Mouse (Mus musculus): ENCODE measurements at regions not wholly inside any gene's neighbourhood (a gene's known extent, or its start where the extent isn't known, plus 50 kb on each side); places are given as distances from the start of the nearest gene placed in this dataset.

DNA sequence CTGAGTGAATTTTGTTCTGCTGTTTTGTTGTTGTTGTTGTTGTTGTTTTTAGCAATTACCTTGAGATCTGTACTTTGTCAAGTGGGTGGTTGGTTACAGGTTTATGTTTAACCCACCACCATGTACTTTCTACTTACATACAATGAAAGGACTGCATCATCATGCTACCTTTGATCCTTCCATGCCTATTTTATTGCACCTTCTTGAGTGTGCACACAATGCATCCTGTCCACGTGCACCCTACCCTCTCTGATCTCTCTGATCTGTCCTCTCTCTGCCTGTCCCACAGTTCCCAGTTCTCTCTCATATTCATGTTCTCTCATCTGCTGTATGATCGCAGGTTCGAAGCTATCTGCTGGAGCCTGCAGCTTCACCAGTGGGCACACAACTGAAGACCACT, 59.9 kb upstream of the Gas1 start:
- DNase-seq (ENCODE audit: low read depth): no peak

DNA sequence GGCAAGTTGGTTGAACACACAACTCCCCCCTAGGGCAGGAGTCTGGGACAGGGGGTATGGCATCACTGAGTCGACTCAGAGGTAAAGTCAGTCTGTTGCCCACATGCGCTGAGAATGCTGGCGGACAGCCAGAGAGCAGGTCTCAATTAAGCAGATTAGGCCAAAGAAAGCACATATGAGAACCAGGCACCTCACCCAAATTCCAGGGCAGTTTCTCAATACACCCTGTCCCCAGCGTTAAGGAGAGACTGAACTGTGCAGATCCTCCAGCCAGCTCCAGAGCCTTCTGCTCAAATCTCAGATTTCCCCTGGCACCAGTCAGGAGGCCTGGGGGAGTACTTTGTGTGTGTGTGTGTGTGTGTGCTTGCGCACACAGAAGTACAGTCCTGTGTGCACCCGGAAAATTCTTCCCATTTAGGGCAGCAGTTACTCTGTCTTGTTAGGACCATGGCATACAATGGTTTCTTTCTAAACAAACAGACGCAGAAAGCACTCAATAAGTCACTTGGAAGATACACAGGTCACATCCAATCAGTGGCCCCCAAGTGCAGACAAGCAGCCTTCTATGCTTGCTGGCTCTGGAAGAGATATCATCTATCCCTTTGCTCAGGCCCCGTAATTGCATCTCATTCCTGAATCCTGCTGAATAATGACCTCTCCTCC, 65.4 kb upstream of the Gas1 start:
- DNase-seq (ENCODE audit: low read depth): peak; percentile 73

DNA sequence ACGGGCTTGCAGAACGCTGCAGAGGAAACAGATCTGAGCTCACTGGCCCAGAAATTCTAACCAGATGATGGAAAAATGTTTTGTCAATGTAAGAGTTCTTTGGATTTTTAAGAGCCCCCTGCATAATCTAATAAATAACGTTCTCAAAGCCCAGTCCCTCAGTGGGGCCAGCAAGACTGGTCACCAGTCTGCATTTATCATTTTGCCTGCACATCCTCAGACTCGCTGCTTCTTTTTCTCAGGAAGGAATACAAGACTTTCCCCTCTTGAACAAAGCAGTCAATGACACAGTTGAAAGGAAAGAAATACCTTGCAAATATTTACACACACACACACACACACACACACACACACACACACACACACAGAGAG, 65.9 kb upstream of the Gas1 start:
- DNase-seq (ENCODE audit: low read depth): no peak

DNA sequence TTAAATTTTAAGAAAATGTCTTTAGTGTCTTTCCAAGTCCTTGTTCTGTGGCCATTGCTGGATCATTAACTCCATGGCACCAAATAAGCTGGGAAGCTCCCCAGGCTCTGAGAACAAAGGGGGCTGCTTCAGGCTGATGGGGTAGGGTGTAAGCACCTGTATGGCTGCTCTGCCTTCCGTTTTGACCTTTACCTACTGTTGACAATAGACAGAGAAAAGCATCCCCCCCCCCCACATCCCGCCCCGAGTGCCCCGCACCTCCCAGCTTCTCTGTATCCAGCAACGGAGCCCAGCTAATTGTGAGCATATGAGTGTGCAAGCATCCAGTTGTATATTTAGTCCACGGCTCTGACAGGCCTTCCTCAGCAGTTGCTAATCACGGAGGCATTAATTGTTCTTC, 78.0 kb upstream of the Gas1 start:
- DNase-seq (ENCODE audit: low read depth): no peak

DNA sequence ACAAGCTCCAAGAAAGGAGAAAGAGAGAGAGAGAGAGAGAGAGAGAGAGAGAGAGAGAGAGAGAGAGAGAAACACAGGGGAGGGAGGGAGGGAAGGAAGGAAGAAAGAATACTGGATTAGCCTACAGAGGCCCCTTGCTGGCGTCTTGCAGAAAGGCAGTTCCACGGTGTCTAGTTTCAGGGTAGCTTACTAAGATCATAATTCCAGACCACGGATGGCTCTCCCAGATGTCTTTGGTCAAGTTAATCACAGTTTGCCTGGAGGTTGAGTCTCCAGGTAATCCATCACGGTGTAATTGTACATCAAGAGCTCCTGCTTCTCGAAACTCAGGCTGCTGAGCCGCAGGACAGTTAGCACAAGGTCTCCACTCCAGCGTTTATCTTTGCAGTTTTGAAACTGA, 78.5 kb upstream of the Gas1 start:
- no peak for DNase-seq (ENCODE audit: low read depth)

DNA sequence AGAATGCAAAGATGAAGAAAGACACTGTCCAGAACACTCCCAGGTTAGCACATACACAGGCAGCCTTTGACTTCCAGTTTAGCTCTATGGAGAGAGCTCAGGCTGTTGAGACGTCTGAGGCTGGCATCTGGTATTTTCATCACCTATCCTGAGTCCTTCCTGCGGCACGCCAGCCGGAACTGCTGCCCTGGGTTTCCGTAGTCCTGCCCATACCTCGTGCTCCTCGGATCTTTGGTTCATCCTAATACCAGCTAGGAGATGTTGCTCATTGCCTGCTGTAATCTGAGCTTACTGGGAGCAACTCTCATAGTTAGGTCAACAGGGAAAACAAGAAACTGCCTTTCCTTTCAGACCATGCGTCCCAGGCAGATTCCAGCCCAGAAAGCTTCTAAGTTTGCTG, 79.8 kb upstream of the Gas1 start:
- peak; percentile 12 for DNase-seq (ENCODE audit: low read depth)

DNA sequence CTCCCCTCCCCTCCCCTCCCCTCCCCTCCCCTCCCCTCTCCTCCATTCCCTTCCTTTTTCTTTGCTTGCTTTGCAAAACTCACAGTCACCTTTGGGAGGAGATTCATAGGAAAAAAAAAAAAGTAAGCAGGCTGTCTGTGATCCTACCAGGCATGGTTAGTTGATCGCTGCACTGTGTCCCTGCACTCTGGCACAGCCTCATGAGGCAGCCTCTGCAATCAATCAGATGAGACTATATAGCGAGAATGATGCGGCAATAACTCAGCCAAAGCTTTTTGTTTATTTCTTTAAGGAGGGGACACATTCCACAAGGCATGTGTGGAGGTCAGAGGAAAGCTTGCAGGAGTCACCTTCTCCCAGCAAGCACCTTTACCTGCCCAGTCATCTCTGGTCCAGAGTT, 80.7 kb upstream of the Gas1 start:
- DNase-seq (ENCODE audit: low read depth): no peak

DNA sequence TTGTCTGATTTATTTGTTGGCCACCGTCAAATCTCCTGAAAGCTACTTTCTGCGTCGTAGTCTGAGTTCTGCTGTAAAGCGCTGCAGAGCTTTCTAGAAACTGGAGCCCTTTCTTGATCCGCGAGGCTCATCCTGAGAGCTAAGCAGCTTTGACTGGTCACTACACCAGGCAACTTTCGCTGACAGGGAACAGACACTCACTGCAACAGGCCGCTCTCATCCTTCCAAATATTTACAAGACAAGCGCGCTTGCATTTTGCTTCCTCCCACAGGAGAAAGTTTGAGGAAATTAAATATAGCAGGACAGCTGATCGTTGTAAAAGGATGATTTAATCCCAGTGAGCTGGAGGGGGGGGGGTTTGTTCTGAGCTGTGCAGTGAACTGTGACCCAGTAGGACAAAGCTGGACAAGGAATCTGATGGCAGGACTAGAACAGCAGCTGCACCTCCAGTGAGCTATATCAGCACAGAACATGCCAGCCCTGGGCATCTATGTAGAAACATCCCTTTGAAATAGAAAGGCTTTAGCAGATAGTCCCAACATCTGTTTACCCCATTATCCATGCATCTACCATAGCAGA, 85.4 kb upstream of the Gas1 start:
- DNase-seq (ENCODE audit: low read depth): no peak

DNA sequence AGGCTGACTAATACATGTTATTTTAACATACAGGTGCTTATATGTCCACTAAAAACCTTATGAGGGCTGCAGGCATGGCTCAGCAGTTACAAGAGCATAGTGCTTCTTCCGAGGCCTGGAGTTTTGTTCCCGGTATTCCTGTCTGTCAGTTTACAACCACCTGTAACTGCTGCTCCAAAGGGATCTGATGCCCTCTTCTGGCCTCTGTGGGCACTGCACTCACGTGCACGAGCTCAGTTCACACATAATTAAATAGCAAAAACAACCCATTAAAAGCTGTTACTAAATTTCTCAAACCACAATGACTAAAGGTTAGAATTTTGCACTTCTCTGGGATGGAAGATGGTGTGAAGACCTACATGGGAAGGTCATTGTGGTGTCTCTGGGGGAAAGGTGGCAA, 87.3 kb upstream of the Gas1 start:
- DNase-seq (ENCODE audit: low read depth): no peak

DNA sequence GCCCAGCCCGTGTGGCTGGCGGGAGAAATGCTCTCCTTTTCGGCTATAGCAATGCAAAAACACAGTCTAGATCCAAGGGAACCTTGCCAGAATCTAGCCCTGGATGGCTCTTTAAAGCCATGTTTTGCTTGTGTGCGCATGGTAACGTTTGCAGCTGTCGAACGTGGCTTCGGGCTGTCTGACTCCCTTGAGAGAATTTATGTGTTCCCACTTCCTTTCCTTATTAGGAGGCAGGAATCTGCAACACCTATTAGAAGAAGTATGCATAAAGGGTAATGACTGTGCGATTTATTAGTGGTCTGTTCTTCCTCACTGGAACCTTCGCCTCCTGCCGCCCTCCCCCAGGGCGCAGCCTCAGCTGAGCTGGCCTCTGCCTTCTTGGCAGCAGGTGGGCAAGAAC, 90.4 kb upstream of the Gas1 start:
- DNase-seq (ENCODE audit: low read depth): peak; percentile 20

DNA sequence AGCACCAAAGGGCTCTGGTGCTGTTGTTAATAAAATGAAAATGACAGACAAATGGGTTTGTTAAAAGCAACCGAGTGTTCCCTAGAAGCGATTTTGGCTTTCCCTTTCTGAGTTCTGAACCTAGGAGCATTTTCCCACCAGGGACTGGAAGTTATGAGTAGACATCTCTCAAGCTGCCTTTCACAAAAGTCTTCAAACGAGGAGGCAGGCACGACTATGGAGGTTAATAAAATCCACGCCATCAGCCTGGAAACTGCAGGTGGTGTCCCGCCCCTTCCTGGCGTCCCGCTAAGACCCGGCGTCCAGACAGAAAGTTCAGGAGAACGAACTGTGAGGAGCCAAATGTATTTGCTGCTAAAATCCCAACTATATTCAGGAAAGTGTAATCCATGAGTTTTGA, 91.1 kb upstream of the Gas1 start:
- no peak for DNase-seq (ENCODE audit: low read depth)

DNA sequence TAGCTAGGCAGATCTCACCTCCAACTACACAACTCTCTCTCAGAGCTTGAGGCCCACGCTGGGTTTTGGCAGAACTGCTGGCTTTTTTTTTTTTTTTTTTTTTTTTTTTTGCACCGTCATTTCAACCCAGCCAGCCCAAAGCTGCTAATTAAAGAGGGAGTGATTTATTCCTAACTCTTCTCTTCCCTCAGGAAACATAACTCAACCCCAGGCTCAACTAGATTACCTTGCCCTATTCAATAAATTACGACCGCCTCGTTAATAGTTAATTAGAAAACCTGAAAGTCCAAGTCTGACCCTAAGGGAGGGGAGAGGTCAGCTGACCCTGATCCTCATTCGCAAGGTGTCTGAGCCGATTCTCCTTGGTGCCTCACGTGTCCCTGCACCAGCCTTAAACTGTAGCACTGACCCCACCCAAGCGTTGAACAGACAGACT, 92.3 kb upstream of the Gas1 start:
- DNase-seq (ENCODE audit: low read depth): no peak

DNA sequence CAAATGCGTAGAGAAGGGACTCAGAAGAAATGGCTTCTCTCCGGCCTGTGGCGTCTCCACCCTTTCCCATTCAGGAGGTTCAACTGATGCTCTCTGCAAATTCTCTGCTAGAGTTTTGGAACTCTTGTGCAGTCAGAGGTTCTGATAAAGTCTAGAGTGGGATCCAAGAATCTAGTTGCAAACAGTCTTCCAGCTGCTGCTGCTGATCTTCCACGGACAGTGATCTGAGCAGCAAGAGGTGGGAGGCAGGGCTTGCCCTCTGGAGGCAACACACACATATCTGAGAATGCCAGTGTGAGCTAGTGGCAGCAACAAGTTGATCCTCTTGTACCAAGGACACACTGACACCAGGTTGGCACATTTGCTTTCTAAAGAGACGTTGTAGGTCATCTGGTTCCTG, 93.4 kb upstream of the Gas1 start:
- DNase-seq (ENCODE audit: low read depth): no peak

DNA sequence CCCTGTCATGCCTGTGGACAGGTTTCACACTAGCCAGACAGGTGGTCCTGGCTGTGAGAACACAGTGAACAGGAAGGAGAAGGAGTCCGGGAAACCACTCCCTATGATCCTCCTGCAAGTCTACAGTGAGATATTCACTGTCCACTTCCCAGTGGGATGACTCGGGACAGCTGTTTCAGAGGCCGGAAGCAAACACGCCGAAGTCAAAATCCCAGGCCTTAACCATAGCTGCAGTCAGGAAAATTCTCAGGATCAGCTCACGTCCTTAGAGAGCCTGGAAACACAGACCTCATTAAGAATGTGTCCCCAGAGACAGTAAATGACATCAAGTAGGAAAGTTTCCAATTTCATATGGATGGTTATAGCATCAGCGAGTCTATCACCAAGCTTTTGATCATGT, 96.2 kb upstream of the Gas1 start:
- no peak for DNase-seq (ENCODE audit: low read depth)

DNA sequence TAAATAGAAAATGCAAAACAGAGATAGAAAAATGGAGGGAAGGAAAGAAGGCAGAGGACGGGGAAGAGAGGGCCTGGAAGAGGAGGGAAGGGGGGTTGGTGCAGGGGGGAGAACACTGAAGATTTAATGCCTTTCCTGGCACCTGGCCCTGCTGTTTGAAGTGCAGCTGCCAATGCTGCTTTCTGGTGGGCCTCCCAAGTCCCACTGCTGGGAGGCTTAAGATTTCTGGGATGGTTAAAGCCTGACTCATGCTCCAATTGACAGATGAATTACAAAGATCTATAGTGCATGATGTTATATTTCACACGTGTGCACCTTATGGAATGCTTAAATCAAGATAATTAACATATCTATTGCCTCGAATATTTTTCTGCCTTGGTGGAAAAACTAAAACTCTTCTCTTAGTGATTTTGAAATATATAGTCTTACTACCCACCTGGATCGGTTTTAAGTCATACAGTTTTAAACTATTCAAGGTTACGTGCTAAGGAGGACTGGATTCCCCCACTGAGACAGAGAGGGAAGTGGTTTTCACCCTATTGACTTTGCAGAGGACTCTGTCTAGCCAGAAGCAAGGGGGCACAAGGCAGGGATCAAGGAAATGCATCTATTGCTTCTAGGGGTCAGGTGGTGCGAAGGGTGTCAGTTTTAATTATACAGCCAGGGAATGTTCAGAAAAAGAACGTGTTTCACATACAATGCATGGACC, 105.5 kb upstream of the Gas1 start:
- DNase-seq (ENCODE audit: low read depth): no peak

DNA sequence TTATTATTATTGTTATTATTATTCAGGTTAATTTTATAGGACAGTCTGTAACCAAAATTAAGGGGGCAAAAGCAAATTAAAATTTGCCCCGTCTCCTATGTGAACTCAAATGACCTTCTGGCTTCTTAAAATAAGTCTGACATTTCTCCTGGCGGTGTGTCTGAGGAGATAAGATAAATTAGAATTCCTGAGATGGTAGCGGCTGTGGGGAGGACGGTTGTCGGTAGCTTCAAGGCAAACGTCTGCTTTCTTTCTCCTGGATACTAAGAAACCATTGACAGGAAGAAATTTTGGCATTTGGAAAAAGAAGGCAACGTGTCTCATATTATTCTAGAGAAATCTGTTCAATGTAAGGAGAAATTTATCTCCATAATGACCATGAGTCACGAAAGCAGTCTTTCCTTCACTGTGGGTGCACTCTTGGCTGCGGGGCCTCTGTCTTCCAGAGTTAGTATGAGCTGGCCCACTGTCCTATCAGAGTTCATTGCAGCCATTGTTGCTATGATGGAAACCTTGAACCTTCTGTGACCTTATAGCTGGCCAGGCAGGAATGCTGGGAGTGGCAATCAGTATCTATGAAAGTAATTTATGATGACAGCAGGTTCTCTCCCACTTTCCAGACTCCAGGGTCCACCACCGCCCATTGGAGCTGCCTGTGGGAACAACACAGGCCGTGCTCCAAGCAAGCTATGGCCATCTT, 109.5 kb upstream of the Gas1 start:
- no peak for DNase-seq (ENCODE audit: low read depth)

DNA sequence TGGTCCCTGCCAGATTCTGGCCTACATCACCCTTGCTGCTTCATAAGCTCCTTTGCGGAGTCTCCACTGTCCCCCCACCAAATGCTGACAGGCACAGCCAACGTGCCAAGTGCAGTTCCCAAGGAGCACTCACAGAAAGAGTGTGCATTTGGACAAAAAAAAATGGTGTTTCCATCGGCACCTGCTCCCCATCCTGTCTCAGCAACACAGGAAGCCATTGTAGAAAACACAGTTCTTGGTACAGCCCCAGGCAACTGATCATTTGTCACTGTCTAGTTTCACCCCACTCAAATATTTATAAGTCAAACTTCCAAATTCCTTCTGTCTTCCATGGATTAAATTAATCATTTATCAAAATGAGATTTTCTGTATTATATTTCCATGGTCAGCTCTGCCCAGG, 112.5 kb upstream of the Gas1 start:
- peak; percentile 76 for DNase-seq (ENCODE audit: low read depth)

DNA sequence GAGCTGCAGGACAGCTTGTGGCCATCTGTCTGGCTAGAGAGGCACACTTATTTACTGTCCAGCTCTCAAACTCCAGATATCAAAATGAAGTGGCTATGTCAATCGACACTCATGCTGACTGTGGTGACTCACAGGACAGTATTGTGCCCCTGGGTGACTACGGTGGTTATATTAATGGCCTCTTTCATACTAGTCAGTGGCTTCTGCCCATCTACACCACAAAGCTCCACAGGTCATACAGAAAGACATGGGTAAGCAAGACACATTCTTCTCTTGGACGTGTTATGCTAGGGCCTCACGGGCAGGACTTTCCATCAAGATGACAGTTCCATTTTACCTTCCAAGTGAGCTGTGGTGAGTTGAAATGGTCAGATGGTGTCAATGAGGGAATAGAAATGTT, 113.7 kb upstream of the Gas1 start:
- DNase-seq (ENCODE audit: low read depth): no peak

DNA sequence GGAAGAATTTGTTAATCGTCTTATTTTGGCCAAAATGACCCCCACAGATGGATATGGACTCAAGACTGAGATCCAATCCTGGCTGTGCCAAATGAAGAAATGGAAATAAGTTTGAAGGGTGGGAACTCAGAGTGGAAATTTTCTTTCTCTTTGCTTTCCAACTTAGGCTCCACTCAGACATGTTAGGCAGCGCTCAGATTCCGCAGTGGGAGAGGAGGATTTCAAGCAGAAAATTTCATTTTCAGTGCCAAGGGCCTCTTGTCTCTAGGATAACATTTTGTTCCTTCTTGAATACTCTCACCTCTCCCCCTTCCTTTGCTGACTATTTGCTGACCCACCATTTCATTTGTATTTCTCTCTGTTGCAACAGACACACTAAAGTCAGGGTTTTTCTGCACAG, 114.2 kb upstream of the Gas1 start:
- DNase-seq (ENCODE audit: low read depth): no peak

DNA sequence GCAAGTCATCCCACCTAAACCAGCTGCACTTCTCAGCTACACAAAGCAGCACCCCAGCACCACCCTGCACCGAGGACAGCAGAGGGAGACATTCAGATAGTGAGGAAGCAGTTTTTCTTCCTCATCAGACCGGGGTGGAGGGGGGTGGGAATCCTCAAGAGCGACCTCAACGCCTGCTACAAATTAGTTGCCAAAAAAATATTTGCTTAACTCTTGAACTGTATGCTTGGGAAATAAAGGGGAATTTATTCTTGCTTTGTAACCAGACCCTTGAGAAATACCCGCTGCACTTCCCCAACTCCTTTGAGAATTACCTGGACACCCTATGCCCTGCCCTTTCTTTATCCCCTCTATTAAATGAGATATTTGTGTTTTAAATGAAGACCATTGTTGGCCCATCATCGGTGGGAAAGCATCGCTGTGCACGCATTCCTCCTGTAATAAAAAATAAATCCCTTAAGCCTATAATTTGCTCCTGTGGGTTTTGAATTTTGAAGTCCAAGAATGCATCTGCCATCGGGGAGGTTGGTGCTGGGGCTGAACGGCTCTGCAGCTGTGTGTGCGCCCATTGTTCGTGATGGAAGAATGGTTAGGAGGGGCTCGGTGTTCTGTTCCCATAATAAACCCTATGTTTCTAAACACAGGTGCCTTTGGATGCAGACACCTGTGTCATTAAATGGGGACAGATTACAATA, 119.2 kb upstream of the Gas1 start:
- DNase-seq (ENCODE audit: low read depth): no peak

DNA sequence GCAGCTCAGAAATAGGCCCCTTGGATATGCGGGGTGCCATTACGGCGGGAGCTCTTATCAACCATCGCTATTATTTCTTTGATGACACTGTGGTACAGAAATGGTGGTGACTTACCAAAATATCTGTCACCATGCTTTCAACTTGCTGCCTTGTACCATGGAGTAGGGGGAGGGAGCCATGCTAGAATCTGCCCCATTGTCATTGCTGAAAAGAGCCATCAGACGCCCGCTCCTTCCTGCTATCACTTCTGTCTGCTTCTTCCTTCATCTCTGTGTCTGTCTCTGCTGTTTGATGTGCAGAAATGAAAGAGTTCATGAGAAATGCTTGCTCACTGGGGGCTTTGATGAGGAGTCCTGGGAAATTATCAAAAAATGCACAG, 119.7 kb upstream of the Gas1 start:
- DNase-seq (ENCODE audit: low read depth): no peak

DNA sequence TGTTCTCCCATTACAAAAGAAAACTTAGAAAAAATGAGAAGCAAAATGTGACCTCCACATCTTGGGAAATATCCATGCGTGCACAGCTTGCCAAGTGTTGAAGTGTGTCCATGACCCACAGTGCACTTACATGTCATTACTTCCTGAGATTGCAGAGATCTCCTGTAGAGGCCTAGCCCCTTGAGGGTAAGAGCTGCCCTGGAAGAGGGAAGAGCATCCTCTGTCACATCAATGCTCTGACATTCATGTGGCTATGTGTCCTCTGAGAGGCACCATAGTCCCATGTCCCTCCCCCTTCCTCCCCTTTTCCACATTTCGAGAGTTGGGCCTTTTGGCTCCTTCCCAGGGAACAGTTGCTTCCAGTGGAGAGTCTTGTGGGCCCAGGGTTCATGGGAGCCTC, 121.4 kb upstream of the Gas1 start:
- DNase-seq (ENCODE audit: low read depth): no peak

DNA sequence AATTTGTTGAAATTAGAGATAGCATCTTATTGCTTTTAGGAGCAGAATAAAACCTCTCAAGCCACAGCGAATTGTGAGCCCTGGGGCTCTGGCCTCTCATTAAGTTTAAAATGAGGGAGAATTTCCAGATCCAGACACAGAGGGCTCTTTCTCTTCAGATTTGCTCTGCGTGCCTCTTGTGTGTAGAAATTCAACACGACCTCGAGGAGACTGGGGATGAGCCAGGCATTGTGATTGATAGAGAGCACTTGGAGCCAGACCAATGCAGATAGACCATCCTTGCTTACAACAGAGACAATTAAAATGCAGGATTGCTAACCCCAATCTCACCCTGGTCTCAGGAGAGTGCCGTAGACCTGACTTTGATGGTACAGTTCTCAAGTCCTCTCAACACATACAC, 121.9 kb upstream of the Gas1 start:
- no peak for DNase-seq (ENCODE audit: low read depth)

Measured in fibroblast of lung, adult 2 months (primary cell).